ENCODE assay signal across 11 mouse cellular contexts in the genomic region with DNA sequence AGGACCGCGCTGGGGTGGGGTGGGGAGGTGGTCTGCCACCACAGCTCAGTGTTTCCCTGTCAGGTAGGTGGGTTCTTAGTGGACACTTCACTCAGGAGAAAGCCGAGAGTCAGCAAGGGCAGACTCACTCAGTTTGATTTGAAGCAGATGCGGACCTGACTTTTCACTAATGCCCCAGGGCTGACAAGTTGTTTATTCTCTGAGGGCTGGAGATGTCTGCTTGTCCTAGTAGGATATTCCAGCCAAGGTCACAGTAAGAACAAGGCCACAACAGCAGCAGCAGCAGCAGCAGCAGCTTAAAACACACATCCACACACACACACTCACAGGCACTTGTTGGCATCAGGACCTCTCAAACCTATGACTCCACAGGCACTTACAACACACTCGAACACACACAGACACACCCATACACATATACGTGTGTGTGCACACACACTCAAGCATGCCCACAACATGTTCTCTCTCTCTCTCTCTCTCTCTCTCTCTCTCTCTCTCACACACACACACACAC. TPM values are rescaled to one million over a fixed set of nuclear protein-coding genes. Genes with fewer than 3 reads are reported as not detected.
A peak's percentile ranks its signal among the peaks of the same experiment; 100 is the strongest.
DNase-seq lines count a peak whose midpoint lies in the region; ATAC-seq lines count a peak whose summit lies in the region.
"Had no signal": no experiment of that assay in that cellular context is flagged by ENCODE, and none has a peak within 500 bp of the region (broad histone marks: within the 10 kb centered on the region; RNA-seq: fewer than 3 reads in every experiment).

No protein-coding gene starts in this region.

- no peak for ATAC-seq in heart, embryonic 15.5 days (replicated peaks; ENCODE audit: insufficient number of reproducible peaks, insufficient read depth, low FRiP score, low read depth)
- ATAC-seq in midbrain, embryonic 12.5 days (ENCODE audit: low FRiP score, low read depth) = no peak; the same call in 1 of the 2 replicates
- ATAC-seq in midbrain, embryonic 16.5 days = no peak
- ATAC-seq in embryonic facial prominence, embryonic 15.5 days (ENCODE audit: insufficient number of reproducible peaks, low FRiP score, low TSS enrichment, low read depth) = no peak

- intact Hi-C loops in heart, postnatal 10 days (cut with DNase I) = loop anchor here (2.0 kb wide), 1 partner anchor 84 kb away; no protein-coding TSS in a partner anchor

- H3K4me3 ChIP-seq in heart, embryonic 15.5 days = peak overlapping the region; percentile 39
- H3K4me3 ChIP-seq in midbrain, embryonic 12.5 days = no peak overlapping the region
- H3K4me3 ChIP-seq in midbrain, embryonic 16.5 days (ENCODE audit: low read depth, low read length) = no peak overlapping the region
- peak overlapping the region; percentile 35 for H3K4me3 ChIP-seq in embryonic facial prominence, embryonic 15.5 days (replicated peaks)

- H3K36me3 ChIP-seq in heart, embryonic 15.5 days = no peaks in the 10 kb centered on the region
- H3K36me3 ChIP-seq in midbrain, embryonic 12.5 days = no peaks in the 10 kb centered on the region
- no peaks in the 10 kb centered on the region for H3K36me3 ChIP-seq in midbrain, embryonic 16.5 days (ENCODE audit: control insufficient read depth, insufficient read depth, low read length)
- H3K36me3 ChIP-seq in embryonic facial prominence, embryonic 15.5 days = no peaks in the 10 kb centered on the region

- H3K9ac ChIP-seq in heart, embryonic 15.5 days = peak overlapping the region; percentile 39; the same call in 1 of the 2 replicates
- no peak overlapping the region for H3K9ac ChIP-seq in midbrain, embryonic 12.5 days (replicated peaks)
- H3K9ac ChIP-seq in midbrain, embryonic 16.5 days (ENCODE audit: low read depth, low read length) = no peak overlapping the region
- H3K9ac ChIP-seq in embryonic facial prominence, embryonic 15.5 days = no peak overlapping the region

- H3K4me1 ChIP-seq in heart, embryonic 15.5 days (replicated peaks) = peaks cover 78% of the 10 kb centered on the region
- peaks cover 59% of the 10 kb centered on the region for H3K4me1 ChIP-seq in midbrain, embryonic 12.5 days
- H3K4me1 ChIP-seq in midbrain, embryonic 16.5 days (ENCODE audit: control insufficient read depth, insufficient read depth, low read length) = peaks cover 25% of the 10 kb centered on the region
- H3K4me1 ChIP-seq in embryonic facial prominence, embryonic 15.5 days = peaks cover 66% of the 10 kb centered on the region

- no peaks in the 10 kb centered on the region for H3K9me3 ChIP-seq in heart, embryonic 15.5 days (replicated peaks)
- no peaks in the 10 kb centered on the region for H3K9me3 ChIP-seq in midbrain, embryonic 12.5 days
- H3K9me3 ChIP-seq in midbrain, embryonic 16.5 days (replicated peaks; ENCODE audit: control insufficient read depth, low read length, poor library complexity, severe bottlenecking) = no peaks in the 10 kb centered on the region
- no peaks in the 10 kb centered on the region for H3K9me3 ChIP-seq in embryonic facial prominence, embryonic 15.5 days (replicated peaks)

- peak overlapping the region; percentile 85 for H3K27ac ChIP-seq in heart, embryonic 15.5 days
- H3K27ac ChIP-seq in midbrain, embryonic 12.5 days (replicated peaks) = no peak overlapping the region
- H3K27ac ChIP-seq in midbrain, embryonic 16.5 days (ENCODE audit: low read length) = no peak overlapping the region
- H3K27ac ChIP-seq in embryonic facial prominence, embryonic 15.5 days (replicated peaks) = peak overlapping the region; percentile 75; the same call in 1 of the 2 replicates
- H3K27ac ChIP-seq: left cerebral cortex, adult 2 months had no signal

- H3K4me2 ChIP-seq in heart, embryonic 15.5 days = peak overlapping the region; percentile 71
- H3K4me2 ChIP-seq in midbrain, embryonic 12.5 days (replicated peaks) = peak overlapping the region; percentile 55; the same call in 1 of the 2 replicates
- H3K4me2 ChIP-seq in midbrain, embryonic 16.5 days (ENCODE audit: low read length) = no peak overlapping the region
- H3K4me2 ChIP-seq in embryonic facial prominence, embryonic 15.5 days (replicated peaks) = peak overlapping the region; percentile 55

- DNase-seq in heart, postnatal 10 days = no peak
- DNase-seq in naive thymus-derived CD4-positive, alpha-beta T cell, adult 2 months (ENCODE audit: low read depth) = peak; percentile 55
- DNase-seq in frontal cortex, postnatal 25 days (ENCODE audit: low spot score in 2 of 2) = no peak
- DNase-seq: cerebellum, postnatal 14 days; kidney, postnatal 25 days; right cerebral cortex, adult 18-20 months had no signal

- peaks cover 31% of the 10 kb centered on the region for H3K27me3 ChIP-seq in heart, embryonic 15.5 days
- peaks cover 85% of the 10 kb centered on the region for H3K27me3 ChIP-seq in midbrain, embryonic 12.5 days
- H3K27me3 ChIP-seq in midbrain, embryonic 16.5 days (ENCODE audit: control insufficient read depth, insufficient read depth, low read depth, low read length) = peaks cover 24% of the 10 kb centered on the region
- peaks cover 58% of the 10 kb centered on the region for H3K27me3 ChIP-seq in embryonic facial prominence, embryonic 15.5 days

- WGBS in heart, embryonic 15.5 days = 46% methylated on average over 6 of the region's 6 CpGs
- 49% methylated on average over 6 of the region's 6 CpGs for WGBS in midbrain, embryonic 12.5 days
- WGBS in midbrain, embryonic 16.5 days = 49% methylated on average over 6 of the region's 6 CpGs
- WGBS in embryonic facial prominence, embryonic 15.5 days = 25% methylated on average over 6 of the region's 6 CpGs

RNA-seq across cellular contexts. Expression of a gene that starts 2.3 kb away (rescaled TPM):
- polyA plus RNA-seq in heart, embryonic 15.5 days (2015; fragmentation: Nextera tagmentation; extraction: Ambion mirVana) = 5.4 and 5.9 TPM in 2 replicates
- under 1 TPM; 0.27 to 0.43 TPM for total RNA-seq in heart, postnatal 10 days (2021)
- 4.0 and 6.7 TPM in 2 replicates for polyA plus RNA-seq in midbrain, embryonic 12.5 days (2016; fragmentation: Nextera tagmentation; extraction: Ambion mirVana)
- 0.87 and 1.5 TPM in 2 replicates for polyA plus RNA-seq in midbrain, embryonic 16.5 days (2015; fragmentation: Nextera tagmentation; extraction: Ambion mirVana)
- 26.8 and 35.5 TPM in 2 replicates for polyA plus RNA-seq in embryonic facial prominence, embryonic 15.5 days (2015; fragmentation: Nextera tagmentation; extraction: Ambion mirVana)

Comparison
In these comparisons a context has a peak if more than half of its experiments do, and no peak if none do; other contexts are left out.
1. H3K27ac ChIP-seq: peak in heart, embryonic 15.5 days (single experiment) and embryonic facial prominence, embryonic 15.5 days (single experiment); none in midbrain, embryonic 12.5 days (single experiment) and midbrain, embryonic 16.5 days (single experiment).
2. H3K4me3 ChIP-seq: peak in heart, embryonic 15.5 days (single experiment) and embryonic facial prominence, embryonic 15.5 days (single experiment); none in midbrain, embryonic 12.5 days (single experiment) and midbrain, embryonic 16.5 days (single experiment).